Mouse (Mus musculus): Measurements from ENCODE around the gene Cavin2. TPM values are rescaled to one million over a fixed set of nuclear protein-coding genes. Genes with fewer than 3 reads are reported as not detected.
A peak's percentile ranks its signal among the peaks of the same experiment; 100 is the strongest.

Cavin2 gene
- 1 to 10 TPM; 8.8 to 8.9 TPM for total RNA-seq (2021)
- long read RNA-seq, experiment 1, transcript Cavin2-201 (2 exons, 3,055 nt): major isoform, 21 of 21 reads
- long read RNA-seq, experiment 1, partial matches to known transcripts: 0 of 21 reads
- long read RNA-seq, experiment 1, other reads (novel, unspliced or antisense): 0 of 21 reads
- long read RNA-seq, experiment 2, transcript Cavin2-201 (2 exons, 3,055 nt): major isoform, 14 of 18 reads
- long read RNA-seq, experiment 2, partial matches to known transcripts: 4 of 18 reads
- long read RNA-seq, experiment 2, other reads (novel, unspliced or antisense): 0 of 18 reads

DNA sequence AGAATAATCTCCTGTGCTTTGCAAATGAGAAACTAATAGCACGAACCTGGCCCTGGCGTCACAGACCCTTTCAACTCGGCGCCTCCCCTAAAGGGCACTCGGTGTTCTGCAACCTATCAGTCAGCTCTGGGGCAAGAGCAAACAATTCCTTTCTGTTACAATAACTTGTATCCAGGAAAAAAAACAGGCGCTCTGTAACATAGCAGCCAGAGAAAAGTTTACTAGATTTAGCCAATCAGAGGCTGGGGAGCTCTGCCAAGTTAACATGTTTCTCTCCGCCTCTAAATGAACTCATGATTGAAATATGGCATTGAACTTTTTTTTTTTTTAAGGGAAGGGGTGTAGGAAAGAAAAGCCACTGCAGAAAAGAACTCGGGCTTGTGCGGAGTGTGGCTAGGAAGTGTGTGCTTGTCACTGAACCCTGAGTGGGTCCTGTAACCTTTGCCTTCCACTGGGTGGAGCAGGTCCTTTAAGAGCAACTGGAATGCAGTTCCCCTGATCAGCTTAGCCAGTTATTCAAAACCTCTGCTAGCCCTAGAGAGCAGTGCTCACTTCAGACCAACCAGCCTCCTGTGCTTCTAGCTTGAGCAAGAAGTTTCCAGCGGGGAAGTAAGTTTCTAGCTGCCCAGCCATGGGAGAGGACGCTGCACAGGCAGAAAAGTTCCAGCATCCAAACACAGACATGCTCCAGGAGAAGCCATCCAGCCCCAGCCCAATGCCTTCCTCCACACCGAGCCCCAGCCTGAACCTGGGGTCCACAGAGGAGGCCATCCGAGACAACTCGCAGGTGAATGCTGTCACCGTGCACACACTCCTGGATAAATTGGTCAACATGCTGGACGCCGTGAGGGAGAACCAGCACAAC is at the start of gene Cavin2:
TSS of gene Cavin2 (plus strand) at position 372 of the 865 bp plus-strand sequence.
- DNase-seq (ENCODE audit: low spot score in 2 of 2): no peak

DNA sequence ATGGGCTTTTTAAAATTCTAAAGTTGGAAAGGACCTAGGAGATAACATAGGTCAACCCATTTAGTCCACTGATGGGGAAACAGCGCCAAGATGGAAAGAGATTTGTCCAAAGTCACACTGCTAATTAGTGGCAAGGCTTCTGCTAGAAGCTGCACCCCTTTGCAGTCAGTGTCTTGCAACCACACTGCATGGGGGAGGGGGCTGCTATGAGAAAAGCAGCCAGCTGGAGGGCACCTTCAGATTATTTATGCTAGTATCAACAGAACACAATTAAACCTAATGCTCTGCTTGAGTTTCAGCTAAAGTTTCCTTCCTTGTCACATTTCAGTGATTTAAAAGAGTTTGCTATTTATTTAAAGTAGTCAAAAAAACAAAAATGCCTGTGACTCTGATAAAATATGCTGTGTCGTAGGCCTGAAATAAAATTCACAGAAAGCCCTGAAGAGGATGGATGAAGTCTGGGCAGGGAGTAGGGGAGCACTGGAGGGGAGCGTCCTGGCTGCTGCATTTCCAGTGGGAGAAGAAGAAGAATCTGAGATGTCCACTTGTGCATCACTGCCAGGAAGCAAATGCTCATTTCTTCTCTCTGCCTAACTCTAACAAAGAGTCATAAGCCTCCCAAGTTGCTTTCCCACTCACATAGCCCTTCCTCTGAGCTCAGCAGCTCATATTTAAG is 47.5 kb upstream of the Cavin2 start:
- no peak for DNase-seq (ENCODE audit: low spot score in 2 of 2)

DNA sequence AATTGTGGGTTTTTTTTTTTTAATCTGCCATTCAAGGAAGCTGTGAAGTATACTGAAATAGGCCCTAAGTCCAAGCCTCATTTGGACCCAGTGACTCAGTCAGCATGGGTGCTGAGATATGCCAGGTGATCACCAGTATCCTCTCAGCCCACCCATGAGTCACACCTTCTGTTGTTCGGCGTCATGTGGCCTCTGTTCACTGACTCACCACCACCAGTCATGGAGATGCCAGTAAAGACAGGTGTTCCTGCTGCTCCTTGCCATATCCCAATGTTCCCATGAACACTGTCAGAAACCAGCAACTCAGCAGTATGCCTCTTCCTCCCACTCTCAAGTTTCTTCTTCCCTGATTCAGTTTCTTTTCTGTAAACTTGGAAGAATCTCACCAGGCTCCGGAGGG is 45.6 kb upstream of the Cavin2 start:
- DNase-seq (ENCODE audit: low spot score in 2 of 2): peak; percentile 75 to 79

DNA sequence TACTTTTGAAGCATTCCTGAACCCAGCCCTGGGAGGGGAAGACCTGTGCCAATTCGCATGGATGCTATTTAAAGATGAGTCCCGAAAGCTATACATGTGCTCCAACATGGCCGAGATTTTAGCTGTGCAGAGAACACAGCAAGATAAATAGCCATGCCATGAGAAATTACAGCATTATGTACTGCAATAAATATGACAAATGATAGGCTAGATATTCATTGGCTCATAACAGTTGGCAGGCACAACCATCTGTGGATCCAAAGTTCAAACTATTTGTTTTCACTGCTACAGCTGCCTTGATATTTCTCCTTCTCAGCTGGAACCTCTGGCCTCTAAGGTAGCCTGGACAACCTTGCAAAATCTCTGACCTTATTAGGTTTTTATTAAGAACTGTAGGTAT is 45.1 kb upstream of the Cavin2 start:
- no peak for DNase-seq (ENCODE audit: low spot score in 2 of 2)

DNA sequence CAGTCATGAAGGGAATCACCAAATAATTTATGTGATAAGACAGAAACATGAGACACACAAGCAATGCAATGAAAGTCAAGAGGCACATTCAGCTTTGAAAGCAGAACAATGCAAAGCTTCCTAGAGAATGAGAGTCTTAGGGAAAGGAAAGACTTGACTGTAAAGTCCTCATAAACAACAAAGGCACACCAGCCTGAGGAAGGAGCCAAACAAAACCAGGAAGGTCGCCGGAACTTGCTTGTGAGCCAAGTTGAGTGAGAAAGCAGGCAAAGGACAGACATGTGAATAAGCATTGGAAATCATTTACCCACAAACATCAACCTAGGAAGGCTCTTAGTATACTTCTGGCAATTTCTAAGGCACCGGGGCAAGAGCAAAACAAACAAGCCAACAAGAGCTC is 43.5 kb upstream of the Cavin2 start:
- DNase-seq (ENCODE audit: low spot score in 2 of 2): no peak

DNA sequence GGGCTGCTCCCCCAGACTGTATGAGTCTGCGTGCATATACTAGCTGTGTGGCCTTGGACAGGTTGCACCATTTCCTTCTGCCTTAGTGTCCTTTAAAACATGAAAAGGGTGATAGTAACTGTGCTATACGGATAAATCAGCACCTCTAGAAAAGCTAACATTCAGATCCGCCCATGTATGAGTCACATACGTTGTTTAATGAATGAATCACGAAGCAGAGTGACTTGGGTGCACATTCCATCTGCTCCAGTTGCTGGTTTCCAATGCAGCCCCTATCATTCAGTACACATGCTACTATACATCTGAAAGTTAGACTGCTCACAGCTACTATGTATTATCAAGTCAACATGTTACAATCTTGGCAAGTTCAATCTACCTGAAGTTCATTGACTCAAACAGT is 38.6 kb upstream of the Cavin2 start:
- DNase-seq (ENCODE audit: low spot score in 2 of 2): no peak

DNA sequence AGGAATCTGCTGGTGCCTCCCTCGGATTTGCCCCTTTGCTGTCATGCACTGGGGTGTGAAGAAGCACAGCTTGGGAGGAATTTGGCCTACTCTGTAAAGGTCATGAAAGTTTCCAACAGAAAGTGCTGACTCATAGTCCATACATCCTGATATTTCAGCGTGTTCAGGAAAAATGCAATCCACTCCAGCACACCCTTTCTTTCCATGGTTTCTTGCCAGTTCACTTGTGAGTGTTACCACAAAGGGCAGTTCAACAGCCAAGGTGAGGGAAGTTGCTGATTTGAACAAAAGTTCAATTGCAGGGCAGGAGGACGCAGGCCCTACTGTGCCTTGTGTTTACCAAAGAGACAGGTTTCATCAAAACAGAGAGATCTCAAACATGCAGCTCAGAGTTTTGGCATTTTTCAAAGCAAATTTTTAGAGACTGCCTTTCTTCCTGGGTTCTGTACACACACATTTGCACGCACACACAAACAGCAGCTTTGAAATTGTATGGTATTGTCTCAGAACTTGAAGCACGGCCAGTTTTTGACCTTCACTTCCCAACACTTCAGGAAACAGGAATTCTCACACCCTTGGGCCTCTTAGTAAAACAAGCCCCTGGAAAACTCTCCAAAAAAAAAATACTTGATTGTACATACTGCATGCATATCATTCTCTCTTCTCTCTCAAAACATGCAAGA is 23.7 kb upstream of the Cavin2 start:
- no peak for DNase-seq (ENCODE audit: low spot score in 2 of 2)

DNA sequence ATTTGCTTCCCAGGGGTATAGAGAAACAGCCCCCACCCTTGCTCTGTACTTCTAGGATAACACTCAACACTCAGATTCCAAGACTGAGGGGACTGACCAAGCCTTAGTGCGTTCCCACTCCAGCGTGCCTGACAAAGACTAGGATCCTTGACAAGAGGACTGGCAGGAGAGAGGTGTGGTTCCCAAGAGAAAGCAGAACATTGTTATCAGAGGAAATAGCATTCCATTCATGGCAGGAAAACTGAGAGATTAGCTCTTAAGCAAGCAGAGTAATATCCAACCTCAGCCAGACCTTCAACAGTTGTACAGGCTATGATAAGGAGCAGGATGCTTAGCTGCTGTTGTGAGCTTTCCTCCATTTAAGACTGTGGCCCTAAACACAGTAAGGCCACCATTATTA is 23.0 kb upstream of the Cavin2 start:
- DNase-seq (ENCODE audit: low spot score in 2 of 2): no peak

DNA sequence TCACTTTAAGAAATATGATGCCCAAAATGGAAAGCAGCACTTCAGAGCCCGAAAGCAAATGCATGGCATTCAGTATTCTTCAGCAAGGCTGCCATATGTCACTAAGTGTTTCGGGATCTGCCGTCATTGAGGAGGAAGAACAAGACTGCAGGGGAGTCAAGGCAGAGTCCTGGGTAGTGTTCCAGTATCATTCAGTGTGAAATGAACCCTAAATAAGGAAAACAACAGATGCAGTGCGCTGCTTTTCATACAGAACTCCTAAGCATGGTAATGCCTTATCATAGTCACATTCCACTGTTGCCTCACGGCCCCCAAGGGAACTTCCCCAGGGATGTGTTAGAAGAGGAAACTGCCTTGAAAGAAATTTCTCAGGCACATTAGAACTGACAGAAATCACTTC is 21.8 kb upstream of the Cavin2 start:
- peak; percentile 31 to 59 for DNase-seq (ENCODE audit: low spot score in 2 of 2)

DNA sequence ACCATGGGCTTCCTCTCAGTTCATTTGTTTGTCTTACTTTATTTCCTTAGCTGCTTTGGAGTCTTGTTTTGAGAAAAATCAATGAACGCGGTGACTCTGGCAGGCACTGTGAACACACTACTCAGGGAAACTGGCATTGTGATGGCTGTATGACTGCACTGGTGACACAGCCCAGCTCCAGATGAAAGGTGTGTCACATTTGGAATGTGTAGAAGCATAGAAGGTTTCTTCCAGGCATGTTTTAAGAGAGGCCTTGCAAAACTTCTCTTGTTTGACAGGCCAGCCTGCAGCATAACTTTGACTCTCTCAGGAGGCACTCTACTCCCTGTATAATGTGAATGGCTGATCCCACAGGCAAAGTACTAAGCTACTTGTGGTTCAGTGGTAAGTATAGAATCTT is 20.7 kb upstream of the Cavin2 start:
- no peak for DNase-seq (ENCODE audit: low spot score in 2 of 2)

DNA sequence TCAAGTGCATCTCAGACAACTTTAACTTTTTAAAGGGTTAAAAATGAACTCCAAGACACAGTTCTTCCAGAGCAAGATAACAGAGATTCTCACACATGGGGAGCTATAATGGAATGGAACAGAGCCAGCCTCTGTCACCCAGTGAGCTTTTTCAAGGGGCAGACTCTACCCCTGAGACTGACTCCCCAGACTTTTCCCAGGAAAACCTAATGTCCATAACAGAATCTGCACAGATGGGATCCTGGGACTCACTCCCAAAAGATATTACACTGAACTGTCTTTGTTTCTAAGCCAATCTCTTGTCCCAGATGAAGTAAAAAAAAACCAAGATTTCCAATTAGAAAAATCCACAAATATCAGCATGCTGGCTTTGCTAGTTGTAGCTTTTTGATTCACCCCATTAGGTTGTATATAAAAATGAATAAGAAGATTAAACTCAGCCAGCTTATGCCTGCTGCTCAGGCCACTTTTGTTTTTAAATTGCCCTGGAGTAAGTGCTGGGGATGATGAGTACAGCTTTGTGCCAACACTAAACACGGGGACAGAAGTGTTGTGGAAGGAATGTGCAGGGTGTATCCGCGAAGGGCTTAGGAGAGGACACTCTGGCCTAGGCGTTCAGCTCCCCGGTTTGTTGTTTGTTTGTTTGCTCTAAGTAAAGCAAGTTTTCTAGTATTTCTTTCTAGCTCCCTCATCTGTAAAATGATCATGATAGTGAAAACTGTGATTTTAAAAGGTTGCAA is 18.6 kb upstream of the Cavin2 start:
- DNase-seq (ENCODE audit: low spot score in 2 of 2): no peak

DNA sequence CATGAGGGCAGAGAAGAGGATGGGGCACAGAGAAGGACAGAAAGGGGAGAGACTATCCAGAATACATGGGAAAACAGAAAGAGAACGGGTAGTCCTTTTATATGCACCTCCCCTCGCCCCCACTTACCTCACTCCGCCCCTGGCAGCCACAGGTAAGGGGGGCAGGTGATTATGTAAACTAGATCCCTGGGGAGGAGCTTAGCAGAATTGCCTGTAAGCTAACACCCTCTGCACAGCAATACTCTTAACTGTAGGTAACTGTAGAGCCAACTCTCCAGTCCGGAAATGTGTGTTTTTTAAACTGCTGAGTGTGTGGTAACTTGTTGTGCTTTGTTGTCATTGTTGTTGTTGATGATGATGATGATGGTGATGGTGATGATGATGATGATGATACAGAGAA is 17.1 kb upstream of the Cavin2 start:
- DNase-seq (ENCODE audit: low spot score in 2 of 2): no peak

DNA sequence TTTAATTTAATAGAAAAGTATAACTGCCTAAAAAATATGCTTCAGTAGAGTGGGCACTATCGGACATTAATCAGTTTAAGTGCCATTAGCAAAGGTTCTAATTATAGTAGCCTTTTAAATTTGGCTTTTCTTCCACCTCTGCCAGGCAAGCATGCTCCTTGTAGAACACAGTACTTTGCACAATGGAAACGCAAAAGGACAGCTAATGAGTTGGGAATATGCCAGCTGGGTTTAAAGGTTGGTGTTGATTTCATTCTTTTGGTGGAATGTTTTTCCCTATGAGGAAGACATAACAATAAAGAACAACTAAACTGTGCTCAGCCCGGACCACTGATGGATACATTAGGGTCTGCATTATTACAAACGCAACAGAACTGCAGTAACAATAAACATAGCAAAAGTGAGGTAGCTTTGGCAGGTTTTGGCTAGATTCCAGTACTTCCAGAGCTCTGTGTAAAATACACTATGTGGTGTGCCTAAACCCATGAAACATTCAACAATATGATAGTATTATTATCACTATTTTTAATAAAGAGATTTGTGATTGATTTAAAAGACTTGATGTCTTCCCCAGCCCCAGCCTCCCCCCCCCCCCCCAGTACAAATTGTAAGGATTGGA is 16.2 kb upstream of the Cavin2 start:
- no peak for DNase-seq (ENCODE audit: low spot score in 2 of 2)

DNA sequence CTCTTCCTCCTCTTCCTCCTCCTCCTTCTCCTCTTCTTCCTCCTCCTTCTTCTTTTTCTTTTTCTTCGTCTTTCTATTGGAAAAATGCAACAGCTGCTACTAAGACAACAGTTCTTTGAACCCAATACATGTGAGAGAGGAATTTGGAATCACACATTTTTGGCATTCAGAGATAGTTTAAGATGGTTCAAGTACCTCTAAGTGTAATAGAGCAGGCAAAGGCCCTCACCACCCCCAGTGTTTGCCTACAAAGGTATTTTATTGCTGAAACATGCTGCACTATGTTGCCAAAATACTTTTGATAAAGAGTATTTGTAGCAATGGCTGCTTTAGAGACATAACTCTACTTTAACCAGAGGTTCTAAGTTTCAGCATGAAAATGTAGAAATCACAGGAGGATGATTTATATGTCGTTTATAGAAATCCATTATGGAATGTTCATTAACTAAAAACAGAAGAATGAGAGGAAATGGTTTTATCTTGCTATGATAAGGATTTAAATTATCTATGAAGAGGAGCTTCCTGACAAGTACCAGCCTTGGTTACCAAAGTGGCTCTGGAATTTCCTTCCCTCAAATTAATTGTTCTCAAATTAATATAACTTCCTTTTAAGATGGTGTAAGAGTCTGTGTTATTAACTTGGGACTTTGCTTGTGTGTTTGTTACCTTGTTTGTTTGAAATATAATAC is 10.9 kb upstream of the Cavin2 start:
- DNase-seq (ENCODE audit: low spot score in 2 of 2): no peak

DNA sequence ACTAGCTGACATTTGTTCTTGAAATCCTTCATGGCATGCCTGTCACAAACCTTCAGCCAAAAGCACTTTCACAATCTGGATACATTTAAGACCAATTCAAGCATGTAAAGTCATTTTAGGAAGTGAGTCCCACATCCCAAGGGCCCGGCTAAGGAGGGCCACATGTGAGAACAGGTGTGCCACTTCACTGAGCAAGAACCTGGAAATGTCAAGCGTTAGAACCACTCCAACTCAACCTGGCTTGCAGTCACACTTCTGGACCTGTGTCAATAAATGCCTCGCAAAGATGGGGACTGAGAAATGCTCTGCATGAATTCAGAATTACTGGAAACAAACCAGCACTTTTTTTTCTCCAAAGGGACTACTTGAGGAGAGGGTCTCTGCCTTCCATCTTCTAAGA is 725 bp upstream of the Cavin2 start:
- DNase-seq (ENCODE audit: low spot score in 2 of 2): no peak

DNA sequence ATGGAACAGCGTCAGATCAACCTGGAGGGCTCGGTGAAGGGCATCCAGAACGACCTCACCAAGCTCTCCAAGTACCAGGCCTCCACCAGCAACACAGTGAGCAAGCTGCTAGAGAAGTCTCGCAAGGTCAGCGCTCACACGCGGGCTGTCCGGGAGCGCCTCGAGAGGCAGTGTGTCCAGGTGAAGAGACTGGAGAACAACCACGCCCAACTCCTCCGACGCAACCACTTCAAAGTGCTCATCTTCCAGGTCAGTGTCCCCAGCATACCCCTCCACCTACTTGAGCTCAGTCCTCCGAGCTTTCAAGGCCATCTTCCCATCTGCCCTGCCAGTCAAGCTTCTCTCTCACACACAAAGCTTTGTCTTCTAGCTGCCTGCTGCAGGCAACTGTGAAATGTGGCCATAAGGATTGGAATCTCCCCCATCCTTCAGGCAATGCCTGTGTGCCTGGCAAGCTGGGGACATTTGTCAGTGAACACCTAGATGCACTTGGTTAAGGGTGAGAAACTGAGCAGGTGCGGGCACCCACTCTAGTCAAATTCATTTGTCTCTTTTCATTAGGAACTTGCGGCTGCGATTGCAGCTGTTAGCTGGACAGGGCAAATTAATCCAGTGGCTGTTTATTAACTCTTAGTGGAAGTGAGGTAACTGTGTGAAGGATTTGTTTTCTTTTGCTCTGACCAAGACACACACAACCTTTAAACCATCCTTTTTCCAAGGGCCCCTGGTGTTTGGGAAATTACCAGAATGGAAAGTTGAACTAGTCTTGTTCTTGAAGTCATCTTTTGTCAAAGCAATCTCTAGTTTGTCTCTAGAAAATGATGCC is 907 bp downstream of the Cavin2 start:
- no peak for DNase-seq (ENCODE audit: low spot score in 2 of 2)

DNA sequence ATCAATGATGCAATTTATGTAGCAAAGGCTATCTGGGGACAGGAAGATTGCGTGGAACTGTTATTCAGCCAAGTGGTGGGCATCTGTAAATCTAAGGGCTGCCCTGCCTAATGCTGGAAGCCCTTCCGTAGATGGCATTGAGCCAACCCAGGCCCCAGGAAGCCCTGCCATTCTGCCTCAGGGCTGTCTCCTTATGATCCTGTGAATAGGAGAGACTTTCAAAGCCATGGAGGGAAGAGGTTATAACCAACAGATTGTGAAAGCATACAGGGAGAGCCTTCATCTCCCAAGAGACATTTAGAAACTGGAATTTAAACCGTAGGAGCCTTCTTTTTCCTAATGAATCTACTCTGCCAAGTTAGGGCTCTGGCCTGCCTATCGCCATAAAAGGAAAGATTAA is 1.7 kb downstream of the Cavin2 start:
- DNase-seq (ENCODE audit: low spot score in 2 of 2): no peak

DNA sequence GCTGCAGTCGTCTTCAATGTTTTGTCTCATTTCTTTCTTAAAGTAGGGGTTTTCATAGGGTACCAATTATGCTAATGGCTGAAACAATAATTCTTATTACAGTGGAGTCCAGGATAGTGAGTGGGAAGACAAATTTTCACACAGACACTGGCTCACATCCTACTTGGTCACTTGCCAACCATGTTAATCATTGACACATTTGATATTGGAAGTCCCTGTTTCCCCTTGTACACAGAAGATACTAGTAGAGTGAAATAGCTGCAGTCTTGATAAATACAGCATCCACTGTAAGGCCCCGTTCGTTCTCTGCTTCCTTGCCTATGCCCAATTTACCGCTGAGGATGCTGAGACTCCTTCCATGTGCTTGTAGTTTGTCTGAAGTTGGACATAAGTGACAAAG is 3.4 kb downstream of the Cavin2 start:
- DNase-seq (ENCODE audit: low spot score in 2 of 2): no peak

All from left cerebral cortex, adult 18-20 months (tissue).